Mouse (Mus musculus) adrenal gland, postnatal 36 days (tissue): ENCODE measurements around the gene Arpc2. TPM values are rescaled to one million over a fixed set of nuclear protein-coding genes. Genes with fewer than 3 reads are reported as not detected.
"Not testable (repeated sequence)": the region's sequence is repeated elsewhere in the genome, so short reads cannot be mapped to it uniquely, and the experiment has no call there.

ENCODE experiments used
- DNase-seq, 2 experiments: peaks; one replicate each; pipeline ENCODE4 v3.0.0; 2021; ENCODE audit warnings: mixed read lengths in 1 of 2
- total RNA-seq, 2 experiments: library from RNA; stranded (reverse); gene quantifications; 2 replicates each; pipeline ENCODE4 v1.2.3; 2021

Arpc2 gene
- total RNA-seq, 2 experiments from 2014 or later = 181 to 203 TPM

GRCm38 (mm10) chr1:74282896-74283625 lies 47.2 kb downstream of the Arpc2 start:
- no peak for DNase-seq

- peak; percentile 80 to 83 for DNase-seq
Measured at GRCm38 (mm10) chr1:74283686-74284463, 48.0 kb downstream of the Arpc2 start.

GRCm38 (mm10) chr1:74284543-74285160 lies 48.8 kb downstream of the Arpc2 start, which contains the start of the genes Aamp and Pnkd:
TSS of gene Aamp (minus strand) at chr1:74284738.
TSS of gene Pnkd (plus strand) at chr1:74284930.
- peak; percentile 100 for DNase-seq

- DNase-seq = peak; percentile 33 to 39
Measured at GRCm38 (mm10) chr1:74285212-74286010, 49.5 kb downstream of the Arpc2 start.

- not testable (repeated sequence) for DNase-seq
Measured at GRCm38 (mm10) chr1:74286869-74287607, 51.2 kb downstream of the Arpc2 start.

GRCm38 (mm10) chr1:74288327-74288726 lies 52.4 kb downstream of the Arpc2 start:
- DNase-seq = no peak

- no peak for DNase-seq
Measured at GRCm38 (mm10) chr1:74289248-74289647, 53.4 kb downstream of the Arpc2 start.

GRCm38 (mm10) chr1:74289740-74290139 lies 53.9 kb downstream of the Arpc2 start:
- no peak for DNase-seq

GRCm38 (mm10) chr1:74290141-74290540 lies 54.3 kb downstream of the Arpc2 start:
- DNase-seq = no peak

- no peak for DNase-seq
Measured at GRCm38 (mm10) chr1:74292331-74293020, 56.6 kb downstream of the Arpc2 start.

GRCm38 (mm10) chr1:74293306-74293960 lies 57.5 kb downstream of the Arpc2 start:
- no peak for DNase-seq

- peak; percentile 52 to 54 for DNase-seq
Measured at GRCm38 (mm10) chr1:74294090-74294643, 58.3 kb downstream of the Arpc2 start.

GRCm38 (mm10) chr1:74294733-74295455 lies 59.0 kb downstream of the Arpc2 start:
- peak; percentile 38 to 40 for DNase-seq

- peak; percentile 90 to 94 for DNase-seq
Measured at GRCm38 (mm10) chr1:74295456-74296171, 59.7 kb downstream of the Arpc2 start.

GRCm38 (mm10) chr1:74296477-74296876 lies 60.6 kb downstream of the Arpc2 start:
- no peak for DNase-seq

GRCm38 (mm10) chr1:74297269-74297668 lies 61.4 kb downstream of the Arpc2 start:
- DNase-seq = peak; percentile 86 to 89

GRCm38 (mm10) chr1:74298157-74298750 lies 62.4 kb downstream of the Arpc2 start:
- no peak for DNase-seq

GRCm38 (mm10) chr1:74298996-74299395 lies 63.1 kb downstream of the Arpc2 start:
- peak; percentile 61 to 69 for DNase-seq
